Mouse (Mus musculus): ENCODE results near the gene 1700057G04Rik.

DNA sequence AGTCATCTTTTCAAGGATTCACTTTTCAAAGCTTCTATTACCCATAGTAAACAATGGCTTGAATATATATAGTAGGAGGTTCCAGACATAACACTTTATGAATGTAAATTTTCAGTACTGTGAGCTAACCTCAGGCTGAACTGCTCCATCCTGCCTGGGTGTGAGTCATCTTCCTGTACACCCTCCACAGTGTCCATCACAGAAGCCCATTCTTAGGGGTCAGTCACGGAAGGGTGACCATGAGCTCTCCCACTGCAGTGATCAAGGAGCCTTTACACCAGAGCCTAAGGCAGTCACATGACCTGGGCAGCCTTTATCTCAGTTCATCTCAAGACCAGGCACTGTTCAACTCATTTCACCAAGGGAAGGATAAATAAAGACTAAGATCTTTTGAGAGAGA, 41.4 kb upstream of the 1700057G04Rik start:
- TF ChIP-seq CHD2 (IDR thresholded peaks at IDR 0.05; ENCODE audit: low read depth, low read length): no peak
- TF ChIP-seq HCFC1 (IDR thresholded peaks at IDR 0.05; ENCODE audit: borderline replicate concordance, insufficient read depth, low read length): no peak
- no peak for TF ChIP-seq ZC3H11A (IDR thresholded peaks at IDR 0.05; ENCODE audit: borderline replicate concordance, low read depth, low read length)
- no peak for TF ChIP-seq ZNF384 (IDR thresholded peaks at IDR 0.05; ENCODE audit: low read depth, low read length)

All from ES-E14 (cell line).